Mouse (Mus musculus) liver, embryonic 15.5 days (tissue): Measurements from ENCODE around the gene Amph. TPM values are rescaled to one million over a fixed set of nuclear protein-coding genes. Genes with fewer than 3 reads are reported as not detected.

Experiments used
- ATAC-seq: fragments of 200-750 bp; cut with Nextera tagmentation; 2 replicates; pipeline ENCODE4 v1.8.0; 2017; ENCODE audit warnings: moderate number of reproducible peaks, mild to moderate bottlenecking, moderate library complexity; ENCODE audit not compliant: insufficient read depth
- H3K27ac ChIP-seq: fragments of 300-500 bp; sonication (generic); replicated peaks from 2 replicates; pipeline ENCODE4 v1.5.1; 2015; ENCODE audit warnings: mild to moderate bottlenecking, inconsistent platforms
- H3K27me3 ChIP-seq: fragments of 300-500 bp; sonication (generic); 2 replicates; pipeline ENCODE4 v1.6.1; 2015; ENCODE audit warnings: mild to moderate bottlenecking, inconsistent platforms
- H3K36me3 ChIP-seq: fragments of 300-500 bp; sonication (generic); replicated peaks from 2 replicates; pipeline ENCODE4 v1.6.1; 2015; ENCODE audit warnings: moderate library complexity, mild to moderate bottlenecking, inconsistent platforms
- H3K4me1 ChIP-seq: fragments of 300-500 bp; sonication (generic); replicated peaks from 2 replicates; pipeline ENCODE4 v1.6.1; 2015; ENCODE audit warnings: inconsistent platforms
- H3K4me2 ChIP-seq: fragments of 300-500 bp; sonication (generic); 2 replicates; pipeline ENCODE4 v1.6.1; 2015; ENCODE audit warnings: moderate library complexity, mild to moderate bottlenecking, inconsistent platforms
- H3K4me3 ChIP-seq: fragments of 300-500 bp; sonication (generic); replicated peaks from 2 replicates; pipeline ENCODE4 v1.5.1; 2015; ENCODE audit warnings: mild to moderate bottlenecking, inconsistent platforms
- H3K9ac ChIP-seq: fragments of 300-500 bp; sonication (generic); 2 replicates; pipeline ENCODE4 v1.6.1; 2015; ENCODE audit warnings: moderate library complexity, mild to moderate bottlenecking, inconsistent platforms
- H3K9me3 ChIP-seq: fragments of 300-500 bp; sonication (generic); replicated peaks from 2 replicates; pipeline ENCODE4 v1.6.1; 2016; ENCODE audit warnings: inconsistent platforms
- WGBS: fragments of 180-500 bp; shearing (Covaris S2); methylation state at CpG from one replicate; pipeline ENCODE4 v1.1.7; 2015; ENCODE audit warnings: mixed read lengths; ENCODE audit not compliant: insufficient replicate concordance; 5-methylcytosine and 5-hydroxymethylcytosine counted together
- polyA plus RNA-seq: library from polyadenylated mRNA; unstranded; fragments of >200 nt; fragmentation: Nextera tagmentation; extraction: Ambion mirVana; gene quantifications from 2 replicates; pipeline ENCODE4 v1.2.1, GENCODE M21; 2015

Amph gene
- polyA plus RNA-seq, 1 experiment from 2014 or later = 0.12 TPM

DNA sequence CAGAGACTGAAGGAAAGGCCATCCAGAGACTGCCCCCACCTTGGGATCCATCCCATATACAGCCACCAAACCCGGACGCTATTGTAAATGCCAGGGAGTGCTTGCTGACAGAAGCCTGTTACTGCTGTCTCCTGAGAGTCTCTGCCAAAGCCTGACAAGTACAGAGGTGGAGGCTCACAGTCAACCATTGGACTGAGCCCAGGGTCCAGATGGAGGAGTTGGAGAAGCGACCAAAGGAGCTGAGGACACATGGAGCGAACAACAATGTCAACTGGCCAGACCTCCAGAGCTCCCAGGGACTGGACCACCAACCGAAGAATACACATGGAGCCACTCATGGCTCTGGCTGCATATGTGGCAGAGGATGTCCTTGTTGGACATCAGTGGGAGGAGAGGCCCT is 26.3 kb downstream of the Amph start:
- no peaks in the 10 kb centered on the region for H3K9me3 ChIP-seq
- H3K27ac ChIP-seq = no peak overlapping the region
- H3K9ac ChIP-seq = no peak overlapping the region
- ATAC-seq = no peak
- H3K27me3 ChIP-seq = no peaks in the 10 kb centered on the region
- H3K4me2 ChIP-seq = no peak overlapping the region
- no peak overlapping the region for H3K4me3 ChIP-seq
- no peaks in the 10 kb centered on the region for H3K4me1 ChIP-seq
- H3K36me3 ChIP-seq = no peaks in the 10 kb centered on the region
- WGBS = 66% methylated on average over 5 of the region's 5 CpGs

DNA sequence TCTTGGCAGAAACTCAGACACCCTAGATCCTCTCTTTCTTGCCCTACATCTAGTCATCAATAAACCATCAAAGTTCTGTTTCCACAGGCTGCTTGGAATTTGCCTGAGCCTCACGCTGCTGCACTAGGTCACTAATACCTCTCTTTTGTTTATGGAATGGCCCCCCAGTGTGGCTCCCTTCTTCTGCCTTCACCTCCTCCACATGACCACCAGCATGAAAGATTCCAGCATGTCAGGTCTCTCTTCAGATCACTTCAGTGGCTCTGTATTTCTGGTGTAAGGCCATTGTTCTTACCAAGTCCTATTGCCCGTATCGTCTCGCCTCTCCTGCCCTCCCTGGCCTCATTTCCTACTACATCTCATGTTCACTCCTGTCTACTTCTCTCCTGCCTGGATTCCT is 39.3 kb downstream of the Amph start:
- H3K9ac ChIP-seq = no peak overlapping the region
- H3K9me3 ChIP-seq = no peaks in the 10 kb centered on the region
- no peaks in the 10 kb centered on the region for H3K27me3 ChIP-seq
- H3K36me3 ChIP-seq = no peaks in the 10 kb centered on the region
- H3K4me1 ChIP-seq = no peaks in the 10 kb centered on the region
- ATAC-seq = no peak
- no peak overlapping the region for H3K4me3 ChIP-seq
- no peak overlapping the region for H3K27ac ChIP-seq
- H3K4me2 ChIP-seq = no peak overlapping the region
- 71% methylated on average over 4 of the region's 4 CpGs for WGBS

DNA sequence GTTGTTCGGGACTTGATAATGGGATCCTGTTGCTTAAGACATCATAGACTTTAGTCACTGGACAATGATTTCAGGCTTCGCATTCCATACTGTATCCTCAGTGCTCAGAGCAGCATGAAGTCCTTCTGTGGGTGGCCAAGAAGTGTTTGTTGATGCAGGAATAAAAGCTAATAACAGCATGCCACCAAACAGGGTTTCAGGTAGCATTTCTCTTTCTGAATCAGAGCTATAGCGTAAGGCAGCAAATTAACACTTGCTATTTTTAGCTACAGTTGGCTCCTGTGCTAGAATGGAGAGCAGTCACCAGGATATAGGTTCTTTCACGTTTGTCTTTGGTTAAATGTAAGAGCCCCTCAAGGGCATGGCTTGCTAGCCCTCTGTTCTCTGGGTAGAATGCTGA is 40.3 kb downstream of the Amph start:
- H3K9ac ChIP-seq = no peak overlapping the region
- ATAC-seq = no peak
- H3K27me3 ChIP-seq = no peaks in the 10 kb centered on the region
- no peak overlapping the region for H3K27ac ChIP-seq
- no peaks in the 10 kb centered on the region for H3K36me3 ChIP-seq
- no peaks in the 10 kb centered on the region for H3K9me3 ChIP-seq
- WGBS = 65% methylated on average over 4 of the region's 4 CpGs
- no peaks in the 10 kb centered on the region for H3K4me1 ChIP-seq
- H3K4me3 ChIP-seq = no peak overlapping the region
- H3K4me2 ChIP-seq = no peak overlapping the region

DNA sequence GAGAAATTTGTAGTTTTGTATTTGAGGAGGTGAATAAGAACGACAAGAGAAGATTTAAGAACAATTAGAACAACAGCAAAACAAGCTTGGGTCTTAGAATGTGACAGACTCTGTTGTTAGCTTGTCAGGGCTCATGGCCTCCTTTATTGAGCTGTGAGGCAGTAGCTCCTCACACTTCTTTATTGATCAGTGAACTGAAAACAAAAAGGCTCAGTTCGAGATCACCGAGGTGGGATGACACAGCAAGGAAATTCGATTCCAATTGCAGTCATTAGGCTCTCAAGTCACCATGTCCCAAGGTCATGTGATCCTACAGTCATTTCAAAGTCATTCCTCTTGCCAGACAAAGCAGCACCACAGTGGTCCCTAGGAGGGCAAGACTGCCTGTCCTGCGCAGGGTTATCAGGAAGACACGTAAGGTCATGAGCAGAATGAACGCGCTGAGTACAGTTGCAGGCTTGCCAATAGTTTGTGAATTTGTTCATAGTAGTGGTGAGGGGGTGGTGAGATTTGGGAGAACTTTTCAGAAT is 41.2 kb downstream of the Amph start:
- Histone ChIP-seq H3K9ac (no peak overlapping the region), H3K9me3 (no peaks in the 10 kb centered on the region), H3K27ac (no peak overlapping the region), H3K36me3 (no peaks in the 10 kb centered on the region), H3K27me3 (no peaks in the 10 kb centered on the region), H3K4me2 (no peak overlapping the region), H3K4me3 (no peak overlapping the region), H3K4me1 (no peaks in the 10 kb centered on the region)
- no peak for ATAC-seq
- 61% methylated on average over 8 of the region's 8 CpGs for WGBS

DNA sequence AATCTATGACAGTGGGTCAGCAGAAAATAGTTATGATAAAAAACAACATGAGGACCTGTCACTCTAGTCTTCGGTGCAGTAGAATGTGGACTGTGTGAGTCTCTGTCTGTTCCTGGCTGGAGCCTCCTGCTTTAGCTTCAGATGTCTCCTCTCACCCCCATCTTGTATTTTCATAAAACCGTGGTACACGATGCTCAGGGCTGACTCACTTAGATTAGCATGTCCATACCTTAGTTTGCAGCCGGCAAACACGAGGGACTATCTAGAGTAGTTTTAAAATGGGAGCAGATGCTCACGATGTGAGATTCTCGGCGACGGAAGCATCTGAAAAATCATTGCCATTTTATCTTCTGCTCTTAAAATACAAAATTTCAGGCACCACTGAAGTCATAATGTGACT is 54.5 kb downstream of the Amph start:
- Histone ChIP-seq H3K4me3 (no peak overlapping the region), H3K9me3 (no peaks in the 10 kb centered on the region), H3K4me1 (no peaks in the 10 kb centered on the region), H3K27ac (no peak overlapping the region), H3K36me3 (no peaks in the 10 kb centered on the region), H3K27me3 (no peaks in the 10 kb centered on the region), H3K9ac (no peak overlapping the region), H3K4me2 (no peak overlapping the region)
- ATAC-seq = no peak
- 78% methylated on average over 9 of the region's 9 CpGs for WGBS

DNA sequence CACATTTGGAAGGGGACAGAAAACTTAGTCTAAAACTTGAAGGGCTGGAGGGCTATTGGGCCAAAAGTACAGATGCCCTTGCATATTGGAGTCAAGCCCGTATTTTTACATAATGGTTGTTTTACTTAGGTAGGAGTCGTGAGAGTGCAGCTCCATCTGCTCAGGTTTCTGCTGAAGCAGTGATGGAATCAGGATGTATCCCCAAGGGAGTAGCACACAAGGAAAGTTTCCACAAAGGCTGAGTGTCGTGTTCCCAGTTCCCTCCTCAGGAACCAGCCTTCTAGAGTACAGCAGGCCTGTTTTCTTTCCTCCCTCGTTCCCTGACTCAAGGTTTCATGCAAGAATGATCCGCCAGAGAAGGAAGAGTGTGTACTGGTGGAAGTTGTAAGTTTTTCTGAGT is 56.4 kb downstream of the Amph start:
- Histone ChIP-seq H3K4me2 (no peak overlapping the region), H3K27ac (no peak overlapping the region), H3K4me3 (no peak overlapping the region), H3K9me3 (no peaks in the 10 kb centered on the region), H3K4me1 (no peaks in the 10 kb centered on the region), H3K36me3 (no peaks in the 10 kb centered on the region), H3K27me3 (no peaks in the 10 kb centered on the region), H3K9ac (no peak overlapping the region)
- no peak for ATAC-seq
- 48% methylated on average over 5 of the region's 5 CpGs for WGBS

DNA sequence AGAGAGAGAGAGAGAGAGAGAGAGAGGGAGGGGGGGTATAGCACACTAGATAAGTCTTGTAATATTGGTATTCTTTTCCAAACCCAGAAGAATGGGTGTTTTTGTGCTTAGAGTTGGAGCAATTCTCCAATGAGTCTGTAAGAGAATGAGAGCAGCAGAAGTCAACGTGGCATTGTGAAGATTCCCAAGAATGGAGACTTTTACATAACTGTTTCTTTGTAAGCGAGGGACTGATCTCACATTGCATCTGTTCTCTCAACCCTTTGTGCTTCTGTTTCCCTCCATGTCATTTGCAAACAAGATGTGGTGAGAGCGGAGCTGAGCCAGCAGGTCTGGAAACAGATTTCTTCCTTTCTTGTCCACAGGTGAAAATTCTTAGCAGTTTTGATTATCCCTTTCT is 60.4 kb downstream of the Amph start:
- Histone ChIP-seq H3K4me3 (no peak overlapping the region), H3K36me3 (no peaks in the 10 kb centered on the region), H3K4me1 (no peaks in the 10 kb centered on the region), H3K9ac (no peak overlapping the region), H3K4me2 (no peak overlapping the region), H3K9me3 (no peaks in the 10 kb centered on the region), H3K27me3 (no peaks in the 10 kb centered on the region), H3K27ac (no peak overlapping the region)
- 51% methylated on average over 3 of the region's 3 CpGs for WGBS
- no peak for ATAC-seq

DNA sequence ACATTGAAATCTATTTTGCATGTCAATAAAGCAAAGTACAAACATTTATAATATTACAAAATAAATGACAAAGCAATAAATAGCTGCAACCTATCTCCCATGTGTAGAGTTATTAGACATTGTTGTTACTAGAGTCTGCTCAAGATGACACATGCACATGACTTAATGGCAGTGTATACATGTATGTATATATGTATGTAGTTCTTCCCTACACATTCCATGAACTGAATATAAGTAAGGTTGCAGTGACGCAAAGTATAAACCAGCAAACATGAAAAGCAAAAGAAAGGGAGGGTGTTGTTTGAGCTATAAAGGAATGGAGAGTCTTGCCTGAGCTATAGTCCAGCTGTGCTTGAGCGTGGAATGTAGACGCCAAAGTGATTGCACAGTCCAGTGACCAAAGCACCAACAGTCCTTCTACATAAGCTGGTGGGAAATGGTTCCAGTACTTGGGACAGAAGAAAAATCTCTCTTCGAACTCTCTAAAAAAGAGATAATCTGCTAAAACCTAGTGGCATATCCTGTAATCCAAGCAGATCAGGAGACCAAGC is 66.9 kb downstream of the Amph start:
- Histone ChIP-seq H3K4me1 (no peaks in the 10 kb centered on the region), H3K36me3 (no peaks in the 10 kb centered on the region), H3K9me3 (no peaks in the 10 kb centered on the region), H3K27ac (no peak overlapping the region), H3K4me3 (no peak overlapping the region), H3K9ac (no peak overlapping the region), H3K27me3 (no peaks in the 10 kb centered on the region), H3K4me2 (no peak overlapping the region)
- no peak for ATAC-seq
- 75% methylated on average over 4 of the region's 4 CpGs for WGBS

DNA sequence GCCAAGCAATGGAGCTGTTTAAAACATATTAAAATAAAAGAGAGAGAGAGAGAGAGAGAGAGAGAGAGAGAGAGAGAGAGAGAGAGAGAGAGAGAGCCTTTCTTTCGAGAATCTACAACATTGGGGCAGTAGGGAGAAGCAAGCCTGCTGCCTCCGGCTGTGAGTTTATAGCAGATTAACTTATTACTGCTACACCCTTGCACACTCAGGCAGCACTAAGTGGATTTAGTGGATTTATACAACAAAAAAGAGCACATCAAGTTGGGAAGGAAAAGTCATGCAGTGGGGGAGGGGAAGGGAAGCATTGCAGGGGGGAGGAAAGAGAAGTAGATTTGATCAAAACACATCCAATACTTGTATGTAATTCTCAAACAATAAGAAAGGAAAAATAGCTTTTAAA is 73.5 kb downstream of the Amph start:
- Histone ChIP-seq H3K4me3 (no peak overlapping the region), H3K36me3 (no peaks in the 10 kb centered on the region), H3K27me3 (no peaks in the 10 kb centered on the region), H3K4me1 (no peaks in the 10 kb centered on the region), H3K9me3 (no peaks in the 10 kb centered on the region), H3K9ac (no peak overlapping the region), H3K27ac (no peak overlapping the region), H3K4me2 (no peak overlapping the region)
- 53% methylated on average over 2 of the region's 2 CpGs for WGBS
- no peak for ATAC-seq

DNA sequence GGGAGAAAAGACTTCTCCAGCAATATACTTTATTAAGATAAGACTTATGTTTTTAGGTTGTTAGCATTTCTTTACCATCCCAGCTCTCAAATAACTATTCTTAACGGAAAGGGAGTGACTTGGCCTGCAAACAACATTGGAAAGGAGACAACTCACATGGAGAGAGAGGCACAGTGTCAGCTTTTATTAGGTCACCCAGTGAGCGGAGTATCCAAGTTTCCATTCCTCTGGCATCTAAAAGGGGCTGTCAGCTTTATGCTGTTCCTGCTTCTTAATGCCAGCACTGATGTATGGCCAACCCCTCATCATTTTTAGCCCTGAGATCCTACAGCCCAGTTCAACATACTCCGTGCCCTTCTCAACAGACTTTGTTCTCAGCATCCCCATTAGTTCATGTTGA is 74.3 kb downstream of the Amph start:
- H3K27me3 ChIP-seq = no peaks in the 10 kb centered on the region
- no peak overlapping the region for H3K4me2 ChIP-seq
- no peak overlapping the region for H3K9ac ChIP-seq
- no peaks in the 10 kb centered on the region for H3K4me1 ChIP-seq
- H3K4me3 ChIP-seq = no peak overlapping the region
- ATAC-seq = no peak
- H3K36me3 ChIP-seq = no peaks in the 10 kb centered on the region
- WGBS = 53% methylated on average over 3 of the region's 3 CpGs
- no peaks in the 10 kb centered on the region for H3K9me3 ChIP-seq
- H3K27ac ChIP-seq = no peak overlapping the region

DNA sequence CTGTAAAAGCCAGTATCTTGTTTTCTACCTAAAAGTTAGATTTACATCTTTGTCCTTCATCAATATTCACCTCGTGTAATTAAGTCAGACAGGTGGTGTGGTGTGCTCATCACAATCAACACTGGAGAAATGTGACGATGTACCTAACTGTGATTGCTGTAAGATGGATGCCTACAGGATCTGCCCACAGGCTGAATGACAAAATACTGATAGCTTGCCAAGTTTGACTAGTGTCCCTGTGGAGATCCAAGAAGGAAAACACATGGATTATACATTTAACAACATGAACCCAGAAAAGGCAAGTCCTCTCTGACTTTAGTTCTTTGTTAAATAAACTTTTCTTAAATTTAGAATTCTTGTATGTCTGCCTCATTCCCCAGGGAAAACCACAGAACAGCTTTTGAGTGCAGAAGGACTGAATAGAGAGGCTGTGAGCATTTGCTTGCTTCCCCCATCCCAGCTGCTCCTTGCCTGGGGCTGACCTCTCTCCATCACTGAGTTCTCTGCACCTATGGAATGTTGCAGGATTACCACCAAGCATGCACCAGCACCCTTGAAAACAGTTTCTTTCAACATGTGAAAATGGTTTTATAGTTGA is 77.2 kb downstream of the Amph start:
- no peak overlapping the region for H3K9ac ChIP-seq
- H3K27me3 ChIP-seq = no peaks in the 10 kb centered on the region
- H3K4me1 ChIP-seq = no peaks in the 10 kb centered on the region
- H3K27ac ChIP-seq = no peak overlapping the region
- no peak overlapping the region for H3K4me2 ChIP-seq
- H3K9me3 ChIP-seq = no peaks in the 10 kb centered on the region
- no peaks in the 10 kb centered on the region for H3K36me3 ChIP-seq
- ATAC-seq = no peak
- WGBS = 57% methylated on average over 2 of the region's 2 CpGs
- no peak overlapping the region for H3K4me3 ChIP-seq

DNA sequence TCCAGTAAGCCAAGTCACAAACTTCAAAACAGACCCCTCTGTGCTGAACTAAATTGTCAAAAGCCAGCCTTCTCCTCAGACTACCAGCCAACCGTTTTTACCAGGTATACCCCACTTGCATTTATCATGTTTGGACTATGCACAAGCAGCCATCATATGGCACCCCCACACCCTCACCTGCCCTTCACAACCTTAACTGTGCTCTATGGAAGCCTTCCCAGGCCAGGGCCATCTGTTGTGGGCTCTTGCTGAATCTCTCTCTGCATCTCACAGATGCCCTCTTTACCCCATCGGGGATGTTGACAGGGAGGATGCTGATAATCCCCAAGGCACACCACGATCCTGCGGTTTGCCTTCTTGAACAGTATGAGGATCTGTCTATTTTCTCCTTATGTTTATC is 77.9 kb downstream of the Amph start:
- Histone ChIP-seq H3K27me3 (no peaks in the 10 kb centered on the region), H3K4me2 (no peak overlapping the region), H3K4me1 (no peaks in the 10 kb centered on the region), H3K36me3 (no peaks in the 10 kb centered on the region), H3K4me3 (no peak overlapping the region), H3K9ac (no peak overlapping the region), H3K27ac (no peak overlapping the region), H3K9me3 (no peaks in the 10 kb centered on the region)
- no peak for ATAC-seq
- WGBS = 59% methylated on average over 4 of the region's 4 CpGs
